Mouse (Mus musculus) liver, embryonic 12.5 days (tissue): ENCODE results near the gene Paox. TPM values are rescaled to one million over a fixed set of nuclear protein-coding genes. Genes with fewer than 3 reads are reported as not detected.

Source experiments
- ATAC-seq: fragments of 200-750 bp; cut with Nextera tagmentation; 2 replicates; pipeline ENCODE4 v1.8.0; 2017; ENCODE audit warnings: moderate number of reproducible peaks, mild to moderate bottlenecking, moderate library complexity
- H3K27ac ChIP-seq: fragments of 300-500 bp; sonication (generic); 2 replicates; pipeline ENCODE4 v1.5.1; 2016; ENCODE audit warnings: mild to moderate bottlenecking
- H3K27me3 ChIP-seq: fragments of 300-500 bp; sonication (generic); replicated peaks from 2 replicates; pipeline ENCODE4 v1.6.1; 2016; ENCODE audit warnings: mild to moderate bottlenecking, moderate library complexity
- H3K36me3 ChIP-seq: fragments of 300-500 bp; sonication (generic); 2 replicates; pipeline ENCODE4 v1.6.1; 2016; ENCODE audit warnings: mild to moderate bottlenecking, moderate library complexity
- H3K4me1 ChIP-seq: fragments of 300-500 bp; sonication (generic); 2 replicates; pipeline ENCODE4 v1.6.1; 2016
- H3K4me2 ChIP-seq: fragments of 300-500 bp; sonication (generic); 2 replicates; pipeline ENCODE4 v1.6.1; 2016; ENCODE audit warnings: mild to moderate bottlenecking, moderate library complexity
- H3K4me3 ChIP-seq: fragments of 300-500 bp; sonication (generic); 2 replicates; pipeline ENCODE4 v1.5.1; 2016; ENCODE audit warnings: mild to moderate bottlenecking, moderate library complexity
- H3K9ac ChIP-seq: fragments of 300-500 bp; sonication (generic); 2 replicates; pipeline ENCODE4 v1.6.1; 2016; ENCODE audit warnings: mild to moderate bottlenecking, moderate library complexity
- H3K9me3 ChIP-seq: fragments of 300-500 bp; sonication (generic); replicated peaks from 2 replicates; pipeline ENCODE4 v1.6.1; 2016; ENCODE audit warnings: mild to moderate bottlenecking, moderate library complexity
- WGBS: fragments of 180-500 bp; shearing (Covaris S2); methylation state at CpG from one replicate; pipeline ENCODE4 v1.1.7; 2016; ENCODE audit not compliant: insufficient replicate concordance; 5-methylcytosine and 5-hydroxymethylcytosine counted together
- polyA plus RNA-seq: library from polyadenylated mRNA; unstranded; fragments of >200 nt; fragmentation: Nextera tagmentation; extraction: Ambion mirVana; gene quantifications from 2 replicates; pipeline ENCODE4 v1.2.1, GENCODE M21; 2016

The Paox gene
- 11.0 and 11.5 TPM in 2 replicates for polyA plus RNA-seq

DNA sequence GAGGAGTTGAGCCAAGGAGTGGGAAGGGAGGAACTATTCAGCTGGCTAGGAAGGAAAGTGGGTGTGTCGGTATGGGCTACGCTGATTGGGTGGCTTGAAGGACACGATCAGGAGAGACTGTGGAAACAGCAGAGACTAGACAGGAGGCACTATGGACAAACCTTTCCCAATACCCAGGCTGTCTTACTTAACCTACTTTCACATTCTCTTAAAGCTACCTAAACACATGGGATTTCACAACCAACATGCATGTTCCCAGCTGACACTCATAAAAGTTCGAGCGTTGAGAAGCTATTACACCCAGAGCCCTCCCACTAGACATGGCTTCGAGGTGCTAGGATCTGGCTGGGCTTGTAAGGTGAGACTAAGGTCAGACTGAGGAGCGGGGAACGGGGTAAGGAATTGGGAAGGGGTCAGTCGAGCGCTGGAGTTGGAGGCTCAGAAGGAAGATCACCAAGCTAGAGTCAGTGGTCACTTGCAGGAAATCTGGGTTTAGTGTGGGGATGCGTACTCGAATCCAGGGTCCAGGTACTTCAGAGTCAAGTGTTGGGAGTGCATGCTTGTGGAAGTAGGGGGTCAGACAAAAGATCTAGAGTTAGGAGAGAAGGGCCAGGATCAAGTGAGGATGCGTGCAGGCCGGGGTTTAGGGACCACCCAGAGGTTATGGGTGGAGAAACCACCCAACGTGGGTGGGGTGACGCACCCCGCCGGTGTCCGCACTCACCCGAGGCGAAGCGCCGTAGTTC, at the start of gene Paox:
Gene Paox, plus strand, starts transcription at position 217 of the 746 bp plus-strand sequence.
- peaks cover 23% of the 10 kb centered on the region for H3K4me1 ChIP-seq
- H3K27ac ChIP-seq = peak within 1 kb of the TSS; percentile 72
- peak within 1 kb of the TSS; percentile 98 for H3K4me2 ChIP-seq
- peak within 1 kb of the TSS; percentile 70 for H3K4me3 ChIP-seq
- peak; percentile 71 for ATAC-seq
- peak within 1 kb of the TSS; percentile 75 for H3K9ac ChIP-seq
- H3K36me3 ChIP-seq = peaks cover 22% of the 10 kb centered on the region
- H3K27me3 ChIP-seq = no peaks in the 10 kb centered on the region
- H3K9me3 ChIP-seq = no peaks in the 10 kb centered on the region
- WGBS = 2% methylated on average over 23 of the region's 23 CpGs

DNA sequence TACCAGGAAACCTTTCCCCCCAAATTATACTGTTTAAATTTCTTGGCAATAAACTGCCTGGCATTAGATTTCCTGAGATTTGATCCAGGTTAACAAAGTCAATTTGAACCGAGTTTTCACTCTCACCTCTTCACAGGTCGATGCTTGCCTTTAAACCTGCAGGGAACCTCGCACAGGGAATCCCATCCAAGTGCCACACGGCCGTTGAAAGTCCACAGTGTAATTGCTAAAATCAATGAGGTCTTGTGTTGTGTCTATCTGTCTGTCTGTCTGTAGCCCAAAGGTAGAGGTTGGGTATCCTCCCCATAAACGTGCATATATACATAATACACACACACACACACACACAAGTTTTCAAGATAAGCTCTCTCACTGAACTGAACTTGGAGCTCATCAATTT, 48.2 kb upstream of the Paox start:
- Histone ChIP-seq H3K36me3 (no peaks in the 10 kb centered on the region), H3K4me2 (no peak overlapping the region), H3K27ac (no peak overlapping the region), H3K4me1 (no peaks in the 10 kb centered on the region), H3K9ac (no peak overlapping the region), H3K9me3 (no peaks in the 10 kb centered on the region), H3K4me3 (no peak overlapping the region), H3K27me3 (peaks cover 65% of the 10 kb centered on the region)
- ATAC-seq = no peak
- 39% methylated on average over 6 of the region's 6 CpGs for WGBS

GRCm38 (mm10) chr7:140070042-140070711, 45.4 kb upstream of the Paox start:
- 22% methylated on average over 39 of the region's 39 CpGs for WGBS
- Histone ChIP-seq H3K4me1 (no peaks in the 10 kb centered on the region), H3K4me3 (peak overlapping the region; percentile 16; the same call in 1 of the 2 replicates), H3K36me3 (no peaks in the 10 kb centered on the region), H3K9me3 (no peaks in the 10 kb centered on the region), H3K27me3 (peaks cover 46% of the 10 kb centered on the region), H3K4me2 (peak overlapping the region; percentile 55), H3K9ac (no peak overlapping the region), H3K27ac (no peak overlapping the region)
- peak; percentile 24; the same call in 1 of the 2 replicates for ATAC-seq

DNA sequence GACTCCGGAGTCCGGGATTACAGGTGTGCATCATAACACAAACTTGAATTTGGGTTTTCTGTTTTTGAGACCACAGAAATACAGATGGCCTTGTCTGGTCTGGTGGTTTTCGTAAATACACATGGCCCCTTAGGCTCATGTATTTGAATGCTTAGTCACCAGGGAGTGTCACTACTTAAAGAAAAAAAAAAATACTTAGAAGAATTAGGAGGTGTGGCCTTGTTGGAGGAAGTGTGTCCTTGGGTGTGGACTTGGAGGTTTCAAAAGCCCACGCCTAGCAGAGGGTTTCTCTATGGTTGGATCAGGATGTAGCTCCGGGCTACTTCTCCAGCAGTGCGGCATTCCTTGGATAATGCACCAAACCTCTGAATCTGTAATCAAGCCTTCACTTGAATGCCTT, 37.9 kb upstream of the Paox start:
- no peak overlapping the region for H3K4me3 ChIP-seq
- peaks cover 41% of the 10 kb centered on the region for H3K27me3 ChIP-seq
- ATAC-seq = no peak
- no peak overlapping the region for H3K9ac ChIP-seq
- no peak overlapping the region for H3K4me2 ChIP-seq
- H3K4me1 ChIP-seq = 0 out of 2 replicates have a peak, but pooled peaks cover 4% of the 10 kb centered on the region
- H3K27ac ChIP-seq = no peak overlapping the region
- no peaks in the 10 kb centered on the region for H3K9me3 ChIP-seq
- WGBS = 54% methylated on average over 6 of the region's 6 CpGs
- H3K36me3 ChIP-seq = no peaks in the 10 kb centered on the region

- Histone ChIP-seq H3K4me1 (0 out of 2 replicates have a peak, but pooled peaks cover 4% of the 10 kb centered on the region), H3K27me3 (peaks cover 44% of the 10 kb centered on the region), H3K36me3 (no peaks in the 10 kb centered on the region), H3K4me3 (no peak overlapping the region), H3K4me2 (no peak overlapping the region), H3K27ac (no peak overlapping the region), H3K9me3 (no peaks in the 10 kb centered on the region), H3K9ac (no peak overlapping the region)
- ATAC-seq = no peak
- 3% methylated on average over 5 of the region's 5 CpGs for WGBS
Measured at GRCm38 (mm10) chr7:140078711-140079110, 36.9 kb upstream of the Paox start.

GRCm38 (mm10) chr7:140080503-140081156, 35.0 kb upstream of the Paox start:
- Histone ChIP-seq H3K4me1 (0 out of 2 replicates have a peak, but pooled peaks cover 4% of the 10 kb centered on the region), H3K9ac (no peak overlapping the region), H3K9me3 (no peaks in the 10 kb centered on the region), H3K27ac (no peak overlapping the region), H3K4me3 (no peak overlapping the region), H3K4me2 (no peak overlapping the region), H3K27me3 (peaks cover 44% of the 10 kb centered on the region), H3K36me3 (no peaks in the 10 kb centered on the region)
- 6% methylated on average over 24 of the region's 24 CpGs for WGBS
- peak; percentile 43; the same call in 1 of the 2 replicates for ATAC-seq

DNA sequence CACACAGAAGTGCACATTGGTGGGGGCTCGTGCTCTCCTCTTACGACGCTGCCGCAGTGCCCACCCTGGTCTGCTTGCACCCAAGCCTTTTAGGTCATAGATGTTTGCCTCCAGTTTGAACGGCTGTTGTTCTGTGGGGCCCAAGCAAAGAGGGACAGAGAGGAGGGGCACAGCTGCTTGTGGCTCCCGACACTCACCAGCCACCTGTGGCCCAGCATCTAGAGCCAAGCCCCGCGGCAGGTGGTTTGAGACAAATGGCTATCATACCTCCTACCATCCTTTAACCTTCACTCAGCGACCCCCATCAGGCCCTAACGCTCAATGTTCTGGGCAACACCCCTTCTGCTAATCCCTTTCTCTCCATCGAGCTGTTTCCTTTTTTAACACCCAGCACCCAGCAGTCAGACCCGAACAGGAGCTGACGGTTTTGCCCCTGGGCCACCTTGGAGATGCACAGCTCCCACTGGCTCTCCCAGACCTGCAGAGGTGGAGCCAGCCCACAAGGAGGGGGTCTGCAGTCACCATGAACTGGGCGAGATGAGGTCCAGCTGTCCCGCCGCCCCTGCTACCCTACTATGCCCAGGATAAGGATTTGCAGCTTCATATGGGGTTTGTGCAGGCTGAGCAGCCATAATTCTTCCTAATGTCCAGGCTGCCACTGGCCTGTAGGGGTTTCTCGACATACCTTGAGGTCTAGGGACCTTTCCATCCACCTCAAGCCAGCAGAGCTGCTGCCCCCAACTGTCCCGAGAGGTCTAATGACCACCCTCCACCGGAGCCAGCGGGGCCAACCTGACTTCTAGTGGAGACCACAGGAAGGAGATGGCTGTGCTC, 34.0 kb upstream of the Paox start:
- peak; percentile 10; the same call in 1 of the 2 replicates for ATAC-seq
- Histone ChIP-seq H3K27ac (no peak overlapping the region), H3K9me3 (no peaks in the 10 kb centered on the region), H3K9ac (no peak overlapping the region), H3K27me3 (peaks cover 44% of the 10 kb centered on the region), H3K4me3 (no peak overlapping the region), H3K36me3 (no peaks in the 10 kb centered on the region), H3K4me2 (no peak overlapping the region), H3K4me1 (0 out of 2 replicates have a peak, but pooled peaks cover 4% of the 10 kb centered on the region)
- 26% methylated on average over 20 of the region's 20 CpGs for WGBS

GRCm38 (mm10) chr7:140082242-140082678, 33.3 kb upstream of the Paox start, which contains the start of gene Caly:
Caly (minus strand) TSS chr7:140082548.
- Histone ChIP-seq H3K9ac (no peak within 1 kb of the TSS), H3K4me2 (no peak within 1 kb of the TSS), H3K36me3 (no peaks in the 10 kb centered on the region), H3K9me3 (no peaks in the 10 kb centered on the region), H3K27ac (no peak within 1 kb of the TSS), H3K4me1 (0 out of 2 replicates have a peak, but pooled peaks cover 4% of the 10 kb centered on the region), H3K27me3 (peaks cover 44% of the 10 kb centered on the region), H3K4me3 (no peak within 1 kb of the TSS)
- ATAC-seq = peak; percentile 35; the same call in 1 of the 2 replicates
- WGBS = 10% methylated on average over 18 of the region's 18 CpGs

DNA sequence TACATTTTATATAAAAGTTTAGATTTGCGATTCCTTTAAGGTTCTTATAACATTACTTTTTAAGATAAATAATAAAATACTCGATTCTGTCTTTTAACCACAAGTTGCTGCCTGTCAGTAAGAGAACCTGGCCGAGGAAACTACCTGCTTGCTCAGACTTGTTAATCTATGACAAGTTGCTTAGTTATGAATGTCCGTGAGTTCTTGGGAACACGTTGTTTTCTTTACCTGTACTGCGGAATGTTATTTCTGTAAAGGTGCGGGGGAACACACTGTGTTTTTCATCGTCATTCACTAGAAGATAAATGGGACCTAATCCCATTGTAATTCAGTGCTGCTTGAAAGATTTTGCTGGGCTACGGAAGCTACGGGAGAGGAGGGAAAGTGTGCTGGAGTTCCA, 25.0 kb upstream of the Paox start:
- no peak for ATAC-seq
- Histone ChIP-seq H3K27ac (no peak overlapping the region), H3K4me1 (no peaks in the 10 kb centered on the region), H3K4me3 (no peak overlapping the region), H3K4me2 (no peak overlapping the region), H3K9ac (no peak overlapping the region), H3K9me3 (no peaks in the 10 kb centered on the region), H3K36me3 (no peaks in the 10 kb centered on the region), H3K27me3 (0 out of 2 replicates have a peak, but pooled peaks cover 6% of the 10 kb centered on the region)
- WGBS = 71% methylated on average over 10 of the region's 10 CpGs

GRCm38 (mm10) chr7:140092924-140093528, 22.6 kb upstream of the Paox start, which contains the start of gene Prap1:
Prap1 (plus strand) TSS chr7:140093395.
- no peak within 1 kb of the TSS for H3K4me3 ChIP-seq
- WGBS = 61% methylated on average over 5 of the region's 5 CpGs
- H3K27me3 ChIP-seq = 0 out of 2 replicates have a peak, but pooled peaks cover 6% of the 10 kb centered on the region
- H3K36me3 ChIP-seq = no peaks in the 10 kb centered on the region
- no peaks in the 10 kb centered on the region for H3K4me1 ChIP-seq
- no peak for ATAC-seq
- H3K9me3 ChIP-seq = no peaks in the 10 kb centered on the region
- H3K27ac ChIP-seq = no peak within 1 kb of the TSS
- H3K9ac ChIP-seq = no peak within 1 kb of the TSS
- H3K4me2 ChIP-seq = no peak within 1 kb of the TSS

GRCm38 (mm10) chr7:140094954-140095353, 20.6 kb upstream of the Paox start:
- Histone ChIP-seq H3K4me3 (no peak overlapping the region), H3K4me2 (no peak overlapping the region), H3K36me3 (no peaks in the 10 kb centered on the region), H3K9ac (no peak overlapping the region), H3K27ac (no peak overlapping the region), H3K4me1 (peaks cover 6% of the 10 kb centered on the region; the same call in 1 of the 2 replicates), H3K9me3 (no peaks in the 10 kb centered on the region), H3K27me3 (0 out of 2 replicates have a peak, but pooled peaks cover 6% of the 10 kb centered on the region)
- 42% methylated on average over 5 of the region's 5 CpGs for WGBS
- ATAC-seq = no peak
